Mouse (Mus musculus): ENCODE results near the gene Necap2. TPM values are rescaled to one million over a fixed set of nuclear protein-coding genes. Genes with fewer than 3 reads are reported as not detected.

Necap2 gene
- polyA plus RNA-seq, 1 experiment = 68.7 TPM

DNA sequence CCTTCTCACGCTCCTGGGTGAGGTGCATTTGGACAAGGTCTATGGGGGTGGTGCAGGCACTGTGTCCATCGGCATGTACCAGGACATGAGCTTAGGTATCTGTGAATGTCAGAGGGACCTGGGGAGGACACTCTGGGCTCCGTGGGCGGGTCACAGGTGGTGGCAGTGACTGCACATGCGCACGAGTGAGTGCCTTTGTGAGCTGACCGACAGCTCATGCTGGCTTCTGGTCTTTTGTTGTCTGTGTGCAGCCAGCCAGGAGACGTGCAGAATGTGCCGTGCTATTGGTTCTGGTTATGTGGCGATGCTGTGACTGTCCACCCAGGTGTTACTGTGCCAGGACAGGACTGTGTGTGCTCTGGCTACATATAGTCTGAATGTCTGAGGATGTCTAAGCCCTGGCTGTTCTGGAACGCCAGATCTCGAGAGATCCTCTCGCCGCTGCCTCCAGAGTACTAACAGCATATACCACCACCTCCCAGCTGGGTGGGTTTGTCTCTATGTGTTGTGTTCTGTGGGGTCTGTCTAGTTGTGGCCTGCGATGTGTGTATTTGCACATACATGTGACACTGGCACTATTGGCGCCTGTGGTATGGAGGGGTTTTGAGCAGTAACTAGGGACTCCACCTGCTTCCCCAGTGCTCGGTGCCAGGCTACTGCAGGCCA lies 29.2 kb downstream of the Necap2 start:
- 51% methylated on average over 17 of the region's 17 CpGs for WGBS
- Histone ChIP-seq H3K27ac (ENCODE audit: insufficient read depth, low read length) (no peak overlapping the region), H3K27me3 (ENCODE audit: control insufficient read depth, insufficient read depth, low read length) (no peaks in the 10 kb centered on the region), H3K4me3 (replicated peaks; ENCODE audit: insufficient read depth, low read depth, low read length) (no peak overlapping the region), H3K4me1 (ENCODE audit: control insufficient read depth, insufficient read depth, low read length) (peaks cover 12% of the 10 kb centered on the region)
- no peak for TF ChIP-seq POLR2A (IDR thresholded peaks at IDR 0.05; ENCODE audit: borderline replicate concordance, insufficient read depth, low read length)
- TF ChIP-seq CTCF (IDR thresholded peaks at IDR 0.05; ENCODE audit: borderline replicate concordance, insufficient read depth, low read depth, low read length) = no peak
- no peak for DNase-seq

DNA sequence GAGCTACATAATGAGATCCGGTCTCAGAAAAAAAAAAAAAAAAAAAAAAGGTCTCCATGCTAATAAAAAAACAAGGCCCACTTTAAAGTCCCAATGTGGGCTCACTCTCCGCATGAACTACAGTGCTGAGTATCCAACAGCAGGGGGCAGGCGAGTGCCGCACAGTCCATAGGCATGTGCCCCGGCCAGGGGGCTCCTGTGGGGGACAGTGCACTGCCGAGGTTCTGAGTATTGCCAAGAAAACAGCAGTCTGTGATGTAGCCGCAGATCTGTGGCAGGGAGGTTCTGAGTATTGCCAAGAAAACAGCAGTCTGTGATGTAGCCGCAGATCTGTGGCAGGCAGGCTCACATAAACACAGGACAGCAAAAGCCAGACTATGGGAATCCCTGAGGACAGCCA lies 33.3 kb downstream of the Necap2 start:
- no peak overlapping the region for H3K4me3 ChIP-seq (replicated peaks; ENCODE audit: insufficient read depth, low read depth, low read length)
- WGBS = 6% methylated on average over 8 of the region's 8 CpGs
- no peak overlapping the region for H3K27ac ChIP-seq (ENCODE audit: insufficient read depth, low read length)
- TF ChIP-seq CTCF (IDR thresholded peaks at IDR 0.05; ENCODE audit: borderline replicate concordance, insufficient read depth, low read depth, low read length) = peak; percentile 82
- TF ChIP-seq POLR2A (IDR thresholded peaks at IDR 0.05; ENCODE audit: borderline replicate concordance, insufficient read depth, low read length) = no peak
- peak; percentile 44 to 58 for DNase-seq
- H3K27me3 ChIP-seq (ENCODE audit: control insufficient read depth, insufficient read depth, low read length) = no peaks in the 10 kb centered on the region
- no peaks in the 10 kb centered on the region for H3K4me1 ChIP-seq (ENCODE audit: control insufficient read depth, insufficient read depth, low read length)

DNA sequence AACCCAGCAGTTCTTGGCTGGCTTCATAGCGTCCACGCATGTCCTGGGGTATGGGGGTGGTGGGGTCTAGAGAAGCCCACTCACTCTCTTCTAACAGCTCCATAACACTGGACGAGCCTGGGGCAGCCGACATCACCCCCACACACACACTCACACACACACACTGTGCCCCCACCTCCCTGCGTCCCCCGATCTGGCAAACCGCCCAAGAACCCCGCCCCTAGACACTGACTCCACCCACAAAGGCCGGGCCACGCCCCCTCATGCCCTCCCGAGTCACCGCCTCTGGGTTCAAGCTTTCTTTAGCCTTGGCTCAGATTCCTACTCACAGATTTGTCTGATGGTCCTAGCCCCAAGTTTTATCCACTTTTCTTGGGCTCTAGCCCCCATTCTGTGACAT lies 37.0 kb downstream of the Necap2 start:
- TF ChIP-seq POLR2A (IDR thresholded peaks at IDR 0.05; ENCODE audit: borderline replicate concordance, insufficient read depth, low read length) = no peak
- no peak for TF ChIP-seq CTCF (IDR thresholded peaks at IDR 0.05; ENCODE audit: borderline replicate concordance, insufficient read depth, low read depth, low read length)
- Histone ChIP-seq H3K4me1 (ENCODE audit: control insufficient read depth, insufficient read depth, low read length) (no peaks in the 10 kb centered on the region), H3K4me3 (replicated peaks; ENCODE audit: insufficient read depth, low read depth, low read length) (no peak overlapping the region), H3K27ac (ENCODE audit: insufficient read depth, low read length) (no peak overlapping the region), H3K27me3 (ENCODE audit: control insufficient read depth, insufficient read depth, low read length) (no peaks in the 10 kb centered on the region)
- 40% methylated on average over 12 of the region's 12 CpGs for WGBS
- DNase-seq = no peak

DNA sequence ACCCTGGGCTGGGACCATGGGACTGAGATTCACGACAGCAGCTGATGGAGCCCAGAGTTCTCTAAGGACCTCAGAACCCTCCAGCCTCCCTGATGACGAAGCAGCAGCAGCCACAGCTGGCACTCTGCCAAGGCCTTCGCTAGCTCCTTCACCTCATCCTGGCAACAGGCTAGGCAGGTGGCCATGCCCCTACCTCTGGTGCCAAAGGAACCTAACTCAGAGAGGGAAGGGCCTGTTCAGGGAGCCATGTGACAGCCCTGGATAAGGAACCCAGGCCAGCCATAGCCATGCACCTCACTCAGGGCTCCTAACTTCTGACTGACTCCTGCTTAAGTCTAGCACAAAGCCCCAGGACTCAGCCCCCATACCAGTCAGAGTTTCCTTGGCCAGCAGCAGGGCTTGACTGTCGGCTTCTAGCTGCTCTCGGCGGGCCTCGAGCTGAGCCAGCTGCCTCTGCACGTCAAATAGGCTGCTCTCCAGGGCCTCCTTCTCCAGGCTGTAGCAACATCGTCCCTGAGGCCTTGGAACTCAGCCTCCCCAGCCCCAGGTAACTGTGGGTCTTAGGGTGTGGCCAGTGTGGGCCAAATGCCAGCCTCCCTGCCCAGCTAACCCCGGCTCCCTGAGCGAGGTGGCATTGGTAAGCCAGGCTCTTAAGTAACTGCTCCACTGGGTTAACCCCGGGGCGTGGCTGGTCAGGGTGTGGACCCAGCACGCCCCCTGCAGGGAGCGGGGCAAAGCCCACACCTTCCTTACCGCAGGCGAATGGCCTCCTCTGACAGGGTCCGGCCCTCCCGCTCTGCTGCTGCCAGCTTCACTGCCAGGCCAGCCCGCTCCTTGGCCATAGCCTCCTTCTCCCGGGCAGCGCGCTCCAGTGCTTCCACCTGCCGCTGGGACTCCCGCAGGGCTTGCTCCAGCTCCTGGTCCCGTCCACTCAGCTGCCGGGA lies 44.3 kb downstream of the Necap2 start:
- H3K27ac ChIP-seq (ENCODE audit: insufficient read depth, low read length) = no peak overlapping the region
- peak in 1 of 2 experiments; percentile 41 for DNase-seq
- TF ChIP-seq POLR2A (IDR thresholded peaks at IDR 0.05; ENCODE audit: borderline replicate concordance, insufficient read depth, low read length) (no peak), CTCF (IDR thresholded peaks at IDR 0.05; ENCODE audit: borderline replicate concordance, insufficient read depth, low read depth, low read length) (no peak)
- H3K4me3 ChIP-seq (replicated peaks; ENCODE audit: insufficient read depth, low read depth, low read length) = no peak overlapping the region
- peaks cover 19% of the 10 kb centered on the region for H3K4me1 ChIP-seq (ENCODE audit: control insufficient read depth, insufficient read depth, low read length)
- WGBS = 32% methylated on average over 27 of the region's 27 CpGs
- no peaks in the 10 kb centered on the region for H3K27me3 ChIP-seq (ENCODE audit: control insufficient read depth, insufficient read depth, low read length)

GRCm38 (mm10) chr4:141031733-141032132 lies 46.4 kb downstream of the Necap2 start:
- H3K4me1 ChIP-seq (ENCODE audit: control insufficient read depth, insufficient read depth, low read length) = peaks cover 19% of the 10 kb centered on the region
- WGBS = 14% methylated on average over 6 of the region's 6 CpGs
- H3K27me3 ChIP-seq (ENCODE audit: control insufficient read depth, insufficient read depth, low read length) = no peaks in the 10 kb centered on the region
- H3K4me3 ChIP-seq (replicated peaks; ENCODE audit: insufficient read depth, low read depth, low read length) = no peak overlapping the region
- peak; percentile 96 for TF ChIP-seq CTCF (IDR thresholded peaks at IDR 0.05; ENCODE audit: borderline replicate concordance, insufficient read depth, low read depth, low read length)
- TF ChIP-seq POLR2A (IDR thresholded peaks at IDR 0.05; ENCODE audit: borderline replicate concordance, insufficient read depth, low read length) = no peak
- peak; percentile 82 to 90 for DNase-seq
- H3K27ac ChIP-seq (ENCODE audit: insufficient read depth, low read length) = no peak overlapping the region

- peaks cover 19% of the 10 kb centered on the region for H3K4me1 ChIP-seq (ENCODE audit: control insufficient read depth, insufficient read depth, low read length)
- no peak overlapping the region for H3K27ac ChIP-seq (ENCODE audit: insufficient read depth, low read length)
- no peak overlapping the region for H3K4me3 ChIP-seq (replicated peaks; ENCODE audit: insufficient read depth, low read depth, low read length)
- no peaks in the 10 kb centered on the region for H3K27me3 ChIP-seq (ENCODE audit: control insufficient read depth, insufficient read depth, low read length)
- no peak for TF ChIP-seq CTCF (IDR thresholded peaks at IDR 0.05; ENCODE audit: borderline replicate concordance, insufficient read depth, low read depth, low read length)
- TF ChIP-seq POLR2A (IDR thresholded peaks at IDR 0.05; ENCODE audit: borderline replicate concordance, insufficient read depth, low read length) = no peak
- WGBS = 41% methylated on average over 17 of the region's 18 CpGs
- peak; percentile 66 to 68 for DNase-seq
These were observed 47.5 kb downstream of the Necap2 start for GRCm38 (mm10) chr4:141030541-141031206.

GRCm38 (mm10) chr4:141024992-141025391 lies 53.2 kb downstream of the Necap2 start:
- Histone ChIP-seq H3K4me3 (replicated peaks; ENCODE audit: insufficient read depth, low read depth, low read length) (no peak overlapping the region), H3K27ac (ENCODE audit: insufficient read depth, low read length) (no peak overlapping the region), H3K27me3 (ENCODE audit: control insufficient read depth, insufficient read depth, low read length) (no peaks in the 10 kb centered on the region), H3K4me1 (ENCODE audit: control insufficient read depth, insufficient read depth, low read length) (peaks cover 11% of the 10 kb centered on the region)
- no peak for DNase-seq
- no peak for TF ChIP-seq POLR2A (IDR thresholded peaks at IDR 0.05; ENCODE audit: borderline replicate concordance, insufficient read depth, low read length)
- no peak for TF ChIP-seq CTCF (IDR thresholded peaks at IDR 0.05; ENCODE audit: borderline replicate concordance, insufficient read depth, low read depth, low read length)
- 91% methylated on average over 27 of the region's 27 CpGs for WGBS

Data from cerebellum, adult 2 months (tissue).